Mouse (Mus musculus) central nervous system, embryonic 18 days (tissue): ENCODE data around the gene Spg21. TPM values are rescaled to one million over a fixed set of nuclear protein-coding genes. Genes with fewer than 3 reads are reported as not detected.

Experiments
- polyA plus RNA-seq: library from polyadenylated mRNA; depleted of rRNA; stranded (reverse); fragments of >200 nt; gene quantifications from 2 replicates; pipeline ENCODE4 v1.2.3, GENCODE M21; 2012; rRNA removed

The Spg21 gene
- polyA plus RNA-seq: 45.7 and 50.9 TPM in 2 replicates

GRCm38 (mm10) chr9:65460732-65461442 lies at the start of gene Spg21:
Spg21 (plus strand) TSS chr9:65460947.

GRCm38 (mm10) chr9:65422760-65423501 lies 37.8 kb upstream of the Spg21 start, which contains the start of gene Slc51b:
Slc51b (minus strand) TSS chr9:65422955.

GRCm38 (mm10) chr9:65435671-65436301 lies 25.0 kb upstream of the Spg21 start, which contains the start of gene Mtfmt:
Mtfmt (plus strand) TSS chr9:65435782.

GRCm38 (mm10) chr9:65519807-65520504 lies 59.2 kb downstream of the Spg21 start, which contains the start of gene Ankdd1a:
Ankdd1a (minus strand) TSS chr9:65520193.

Other genes with a start within 250 kb of the Spg21 start
- gene Cilp, start 195.8 kb upstream of the Spg21 start, polyA plus RNA-seq: 0.17 and 0.44 TPM in 2 replicates
- 18.9 and 21.6 TPM in 2 replicates for gene Clpx, start 166.7 kb upstream of the Spg21 start, polyA plus RNA-seq
- 14.4 and 15.0 TPM in 2 replicates for gene Pdcd7, start 114.8 kb upstream of the Spg21 start, polyA plus RNA-seq
- gene Ubap1l, start 99.9 kb upstream of the Spg21 start, polyA plus RNA-seq: 10.0 and 13.3 TPM in 2 replicates
- gene Kbtbd13, start 69.3 kb upstream of the Spg21 start, polyA plus RNA-seq: 0.71 and 0.73 TPM in 2 replicates
- gene Rasl12, start 62.4 kb upstream of the Spg21 start, polyA plus RNA-seq: 6.5 and 7.2 TPM in 2 replicates
- gene Slc51b, start 38.0 kb upstream of the Spg21 start, polyA plus RNA-seq: not detected in 2 replicates
- gene Mtfmt, start 25.2 kb upstream of the Spg21 start, polyA plus RNA-seq: 22.2 and 23.2 TPM in 2 replicates
- gene Ankdd1a, start 59.2 kb downstream of the Spg21 start, polyA plus RNA-seq: 2.4 and 2.9 TPM in 2 replicates
- 4.1 and 4.8 TPM in 2 replicates for gene Plekho2, start 119.1 kb downstream of the Spg21 start, polyA plus RNA-seq
- gene Pif1, start 126.2 kb downstream of the Spg21 start, polyA plus RNA-seq: 2.2 and 2.4 TPM in 2 replicates
- gene Rbpms2, start 168.7 kb downstream of the Spg21 start, polyA plus RNA-seq: 3.1 and 3.3 TPM in 2 replicates
- gene Oaz2, start 207.1 kb downstream of the Spg21 start, polyA plus RNA-seq: 228 and 229 TPM in 2 replicates